Mouse (Mus musculus) hindbrain, postnatal 0 days (tissue): ENCODE data around the gene Pax5. TPM values are rescaled to one million over a fixed set of nuclear protein-coding genes. Genes with fewer than 3 reads are reported as not detected.

Experiments
- ATAC-seq: fragments of 200-750 bp; cut with Nextera tagmentation; 2 replicates; pipeline ENCODE4 v1.8.0; 2017; ENCODE audit warnings: mild to moderate bottlenecking, moderate TSS enrichment, moderate library complexity
- DNase-seq: peaks from one replicate; pipeline ENCODE4 v3.0.0-alpha.2; 2015; ENCODE audit warnings: low spot score
- H3K27ac ChIP-seq: fragments of 300-500 bp; sonication (generic); 2 replicates; pipeline ENCODE4 v1.5.1; 2014; ENCODE audit warnings: mild to moderate bottlenecking
- H3K27me3 ChIP-seq: fragments of 300-500 bp; sonication (generic); 2 replicates; pipeline ENCODE4 v1.6.1; 2014; ENCODE audit warnings: low read length, mixed read lengths; ENCODE audit not compliant: insufficient read depth
- H3K36me3 ChIP-seq: fragments of 300-500 bp; sonication (generic); 2 replicates; pipeline ENCODE4 v1.6.1; 2014; ENCODE audit warnings: low read length, mixed read lengths; ENCODE audit not compliant: insufficient read depth
- H3K4me1 ChIP-seq: fragments of 300-500 bp; sonication (generic); 2 replicates; pipeline ENCODE4 v1.6.1; 2014; ENCODE audit warnings: antibody characterized with exemption, low read length, mixed read lengths; ENCODE audit not compliant: insufficient read depth
- H3K4me2 ChIP-seq: fragments of 300-500 bp; sonication (generic); 2 replicates; pipeline ENCODE4 v1.6.1; 2014; ENCODE audit warnings: low read depth, mild to moderate bottlenecking, low read length, moderate library complexity, mixed read lengths
- H3K4me3 ChIP-seq: fragments of 300-500 bp; sonication (generic); 2 replicates; pipeline ENCODE4 v1.5.1; 2014; ENCODE audit warnings: low read length
- H3K9ac ChIP-seq: fragments of 300-500 bp; sonication (generic); replicated peaks from 2 replicates; pipeline ENCODE4 v1.6.1; 2014; ENCODE audit warnings: mild to moderate bottlenecking, low read length, moderate library complexity, mixed read lengths
- H3K9me3 ChIP-seq: fragments of 300-500 bp; sonication (generic); 2 replicates; pipeline ENCODE4 v1.6.1; 2016; ENCODE audit warnings: low read length, mixed read lengths
- CTCF ChIP-seq: IDR thresholded peaks from 2 replicates; pipeline ENCODE4 v1.5.1; 2016; ENCODE audit warnings: antibody characterized with exemption, control low read depth, low read depth
- WGBS: fragments of 180-500 bp; shearing (Covaris S2); extraction: QIAGEN DNeasy Blood & Tissue Kit; methylation state at CpG from one replicate; pipeline ENCODE4 v1.1.7; 2014; 5-methylcytosine and 5-hydroxymethylcytosine counted together
- polyA plus RNA-seq: library from polyadenylated mRNA; unstranded; fragments of >200 nt; fragmentation: Nextera tagmentation; extraction: Ambion mirVana; gene quantifications from 2 replicates; pipeline ENCODE4 v1.2.1, GENCODE M21; 2015
- total RNA-seq: library from RNA; depleted of rRNA; stranded (reverse); fragments of >200 nt; gene quantifications from 2 replicates; pipeline ENCODE4 v1.2.3, GENCODE M21; 2014

Gene Pax5
- total and polyA plus RNA-seq, 2 experiments from 2014 or later, result 0.81 to 10.0 TPM

DNA sequence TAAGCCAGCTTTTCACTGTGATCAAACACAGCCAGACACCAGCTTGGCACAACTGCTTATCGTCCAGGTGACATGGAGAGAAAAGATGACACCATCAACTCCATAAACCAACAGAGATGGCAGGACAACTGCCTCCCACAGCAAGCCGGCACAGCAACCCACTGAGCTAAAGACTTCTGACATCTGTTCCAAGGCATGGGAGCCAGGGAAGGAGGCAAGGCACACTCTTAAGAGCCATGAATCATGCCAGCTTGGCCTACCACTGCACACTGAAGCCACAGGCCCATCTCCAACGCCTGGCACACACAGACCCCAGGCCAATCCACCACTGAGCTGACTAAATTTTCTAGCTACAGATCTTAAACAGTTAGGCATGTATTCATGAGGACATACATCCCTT, 32.3 kb downstream of the Pax5 start:
- peak; percentile 66; the same call in 1 of the 2 replicates for ATAC-seq
- Histone ChIP-seq H3K4me3 (no peak overlapping the region), H3K27me3 (peaks cover 4% of the 10 kb centered on the region; the same call in 1 of the 2 replicates), H3K27ac (no peak overlapping the region), H3K4me2 (no peak overlapping the region), H3K9me3 (no peaks in the 10 kb centered on the region), H3K36me3 (no peaks in the 10 kb centered on the region), H3K9ac (no peak overlapping the region), H3K4me1 (no peaks in the 10 kb centered on the region)
- DNase-seq, result peak; percentile 63
- no peak for TF ChIP-seq CTCF
- 30% methylated on average over 3 of the region's 3 CpGs for whole genome bisulfite sequencing

DNA sequence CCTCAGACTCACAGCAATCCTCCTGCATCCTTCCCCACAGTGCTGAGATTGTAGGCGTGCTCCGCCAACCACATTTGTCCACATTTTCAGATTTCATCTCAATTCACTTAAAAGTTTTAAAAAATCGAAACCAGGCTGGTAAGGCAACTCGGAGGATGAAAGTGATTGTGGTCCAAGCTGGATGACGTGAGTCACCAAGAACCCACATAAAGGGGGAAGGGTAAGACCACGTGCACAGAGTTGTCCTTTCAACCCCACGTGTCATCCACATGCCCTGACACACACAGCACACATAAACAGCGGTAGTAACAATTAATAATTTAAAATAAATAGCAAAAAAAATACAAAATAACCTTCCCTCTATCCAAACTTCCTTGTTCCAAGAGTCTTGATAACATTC, 35.3 kb downstream of the Pax5 start:
- Histone ChIP-seq H3K9me3 (no peaks in the 10 kb centered on the region), H3K4me3 (no peak overlapping the region), H3K27ac (no peak overlapping the region), H3K9ac (no peak overlapping the region), H3K4me2 (no peak overlapping the region), H3K4me1 (no peaks in the 10 kb centered on the region), H3K36me3 (no peaks in the 10 kb centered on the region), H3K27me3 (peaks cover 4% of the 10 kb centered on the region; the same call in 1 of the 2 replicates)
- TF ChIP-seq CTCF, result no peak
- ATAC-seq (no peak), DNase-seq (no peak)
- 90% methylated on average over 8 of the region's 8 CpGs for WGBS

DNA sequence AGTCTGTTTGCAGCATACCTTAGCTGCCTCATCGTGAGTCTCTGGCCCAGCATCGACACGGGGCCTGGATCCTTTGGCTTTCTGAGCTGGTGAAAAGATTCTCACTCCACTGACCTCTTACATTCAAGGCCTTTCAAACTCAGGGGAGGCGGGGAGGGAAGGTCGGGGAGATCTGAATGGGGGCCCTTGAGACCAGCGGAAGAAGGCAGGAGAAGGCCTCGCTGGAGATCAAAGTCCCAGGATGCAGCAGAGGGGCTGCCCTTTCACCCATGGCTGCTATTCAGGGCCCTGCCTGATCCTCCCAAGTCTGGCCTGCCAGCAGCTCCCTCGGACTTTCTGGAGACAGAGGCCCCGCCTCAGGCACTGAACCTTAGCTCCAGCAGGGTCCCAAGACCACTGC, 36.6 kb downstream of the Pax5 start:
- H3K27ac ChIP-seq, result no peak overlapping the region
- ATAC-seq, result no peak

DNA sequence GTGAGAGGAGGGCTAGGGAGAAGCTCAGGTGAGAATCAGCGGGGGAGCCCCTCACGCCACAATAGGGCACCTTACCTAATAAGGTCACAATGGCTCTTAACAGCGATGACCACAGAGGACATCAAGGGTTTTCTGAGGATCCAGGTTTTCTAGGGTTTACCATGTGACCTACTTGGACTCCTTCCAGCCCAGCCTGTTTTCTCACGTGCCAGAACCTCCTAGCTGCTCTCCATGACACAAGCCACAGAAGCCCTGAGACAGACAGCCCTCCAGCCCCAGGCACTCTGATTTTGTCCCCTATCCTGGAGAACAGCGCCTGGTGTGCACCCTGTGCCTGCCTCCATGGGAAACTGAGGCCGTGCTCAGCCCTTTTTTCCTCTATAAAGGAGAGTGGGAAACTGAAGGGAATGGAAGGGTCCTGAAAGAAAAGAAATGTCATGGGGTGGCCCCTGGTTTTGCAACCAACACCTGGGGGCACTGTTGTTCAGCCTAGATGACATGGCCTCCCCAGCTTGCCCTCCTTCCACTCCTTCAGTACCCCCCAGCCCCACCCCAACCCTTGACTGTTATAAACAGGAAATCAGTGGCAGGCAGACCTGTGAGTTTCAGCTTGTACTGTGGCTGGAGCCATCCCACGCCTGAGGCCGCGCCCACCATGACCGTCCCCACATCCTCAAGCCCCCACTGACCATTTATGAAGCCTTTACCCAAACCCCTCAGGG, 37.9 kb downstream of the Pax5 start:
- DNase-seq (no peak), ATAC-seq (no peak)
- no peak for TF ChIP-seq CTCF
- Histone ChIP-seq H3K4me1 (no peaks in the 10 kb centered on the region), H3K27ac (no peak overlapping the region), H3K36me3 (no peaks in the 10 kb centered on the region), H3K4me2 (no peak overlapping the region), H3K27me3 (peaks cover 4% of the 10 kb centered on the region; the same call in 1 of the 2 replicates), H3K9me3 (no peaks in the 10 kb centered on the region), H3K9ac (no peak overlapping the region), H3K4me3 (no peak overlapping the region)
- WGBS, result 67% methylated on average over 10 of the region's 10 CpGs

More for the DNA sequence above, 36.6 kb downstream of the Pax5 start:
- no peaks in the 10 kb centered on the region for H3K9me3 ChIP-seq
- TF ChIP-seq CTCF, result no peak
- H3K4me3 ChIP-seq, result no peak overlapping the region
- DNase-seq, result no peak
- H3K27me3 ChIP-seq, result peaks cover 4% of the 10 kb centered on the region; the same call in 1 of the 2 replicates
- 29% methylated on average over 9 of the region's 9 CpGs for WGBS
- no peaks in the 10 kb centered on the region for H3K4me1 ChIP-seq
- no peak overlapping the region for H3K9ac ChIP-seq
- no peak overlapping the region for H3K4me2 ChIP-seq
- H3K36me3 ChIP-seq, result no peaks in the 10 kb centered on the region

DNA sequence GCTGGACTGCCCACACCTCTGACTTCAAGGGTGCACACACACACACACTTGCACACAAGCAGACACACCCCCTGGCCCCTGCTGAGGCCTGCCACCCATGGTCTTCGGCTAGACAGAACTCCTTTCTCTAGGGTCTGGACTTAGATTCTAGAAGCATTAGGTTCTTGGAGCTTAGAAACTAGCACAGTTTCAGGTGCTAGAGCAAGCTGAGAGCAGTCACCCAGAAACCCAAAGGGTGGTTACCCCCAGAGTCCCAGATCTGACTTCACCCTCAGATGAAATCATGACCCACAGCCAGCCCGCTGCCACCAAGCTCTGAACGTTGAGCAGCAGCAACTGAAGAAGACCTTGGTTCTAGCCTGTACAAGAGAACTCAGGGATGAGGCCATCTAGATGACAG, 38.8 kb downstream of the Pax5 start:
- H3K27me3 ChIP-seq, result peaks cover 4% of the 10 kb centered on the region; the same call in 1 of the 2 replicates
- DNase-seq (no peak), ATAC-seq (no peak)
- H3K4me2 ChIP-seq, result no peak overlapping the region
- no peak overlapping the region for H3K4me3 ChIP-seq
- H3K36me3 ChIP-seq, result no peaks in the 10 kb centered on the region
- H3K27ac ChIP-seq, result no peak overlapping the region
- no peak overlapping the region for H3K9ac ChIP-seq
- no peaks in the 10 kb centered on the region for H3K9me3 ChIP-seq
- no peak for TF ChIP-seq CTCF
- WGBS, result 86% methylated on average over 3 of the region's 3 CpGs
- no peaks in the 10 kb centered on the region for H3K4me1 ChIP-seq

DNA sequence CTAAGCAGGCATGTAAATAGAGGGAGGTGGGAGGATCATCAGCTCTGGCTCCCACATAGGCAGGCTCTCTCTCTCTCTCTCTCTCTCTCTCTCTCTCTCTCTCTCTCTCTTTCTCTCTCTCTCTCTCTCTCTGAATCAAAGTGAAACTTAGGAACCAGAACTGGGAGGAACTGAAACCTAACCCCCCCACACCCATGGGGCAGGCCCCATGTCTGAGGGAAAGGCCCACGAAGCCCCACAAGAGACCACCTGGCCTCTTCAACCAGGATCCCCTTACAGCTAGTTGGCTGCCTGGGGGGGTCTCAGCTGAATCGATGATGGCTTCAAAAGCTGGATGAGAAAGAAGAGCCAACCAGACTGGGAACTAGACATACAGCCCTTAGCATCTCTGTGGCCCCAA, 39.3 kb downstream of the Pax5 start:
- ATAC-seq (no peak), DNase-seq (no peak)
- peaks cover 4% of the 10 kb centered on the region; the same call in 1 of the 2 replicates for H3K27me3 ChIP-seq
- 92% methylated on average over 2 of the region's 2 CpGs for WGBS
- no peak overlapping the region for H3K9ac ChIP-seq
- no peaks in the 10 kb centered on the region for H3K4me1 ChIP-seq
- H3K4me2 ChIP-seq, result no peak overlapping the region
- no peaks in the 10 kb centered on the region for H3K9me3 ChIP-seq
- no peaks in the 10 kb centered on the region for H3K36me3 ChIP-seq
- H3K27ac ChIP-seq, result no peak overlapping the region
- H3K4me3 ChIP-seq, result no peak overlapping the region
- no peak for TF ChIP-seq CTCF

DNA sequence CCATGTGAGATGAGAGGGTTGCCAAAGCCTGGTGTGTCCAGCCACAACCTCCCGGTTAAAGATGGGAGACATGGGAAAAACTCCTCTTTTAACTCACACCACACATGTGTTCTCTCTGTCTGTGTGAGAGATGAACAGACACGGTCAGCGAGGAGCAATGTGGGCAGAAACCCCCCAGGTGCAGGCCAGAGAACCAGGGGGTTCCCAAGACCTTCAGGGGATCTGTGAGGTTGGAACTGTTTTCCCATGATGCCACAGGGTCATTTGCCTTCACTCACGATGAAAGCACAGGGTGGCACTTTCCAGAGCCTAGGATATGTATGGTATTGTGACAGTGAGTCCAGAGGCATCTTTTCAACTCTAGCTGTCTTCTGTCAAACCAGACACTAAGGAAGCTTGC, 39.9 kb downstream of the Pax5 start:
- no peaks in the 10 kb centered on the region for H3K4me1 ChIP-seq
- no peak overlapping the region for H3K4me3 ChIP-seq
- no peak for ATAC-seq
- DNase-seq, result no peak
- no peaks in the 10 kb centered on the region for H3K9me3 ChIP-seq
- no peak overlapping the region for H3K4me2 ChIP-seq
- no peaks in the 10 kb centered on the region for H3K36me3 ChIP-seq
- no peak overlapping the region for H3K9ac ChIP-seq
- H3K27me3 ChIP-seq, result peaks cover 4% of the 10 kb centered on the region; the same call in 1 of the 2 replicates
- 76% methylated on average over 4 of the region's 4 CpGs for WGBS
- TF ChIP-seq CTCF, result no peak
- no peak overlapping the region for H3K27ac ChIP-seq
